Mouse (Mus musculus): ENCODE results near the gene Lmod3. TPM values are rescaled to one million over a fixed set of nuclear protein-coding genes. Genes with fewer than 3 reads are reported as not detected.

Gene Lmod3
- total RNA-seq, 2 experiments from 2014 or later: not detected

GRCm38 (mm10) chr6:97234911-97235668, 17.5 kb downstream of the Lmod3 start:
- ATAC-seq (ENCODE audit: poor library complexity, severe bottlenecking): peak; percentile 88

GRCm38 (mm10) chr6:97227067-97227847, 25.3 kb downstream of the Lmod3 start:
- ATAC-seq (ENCODE audit: poor library complexity, severe bottlenecking): no peak

GRCm38 (mm10) chr6:97226083-97226491, 26.5 kb downstream of the Lmod3 start:
- no peak for ATAC-seq (ENCODE audit: poor library complexity, severe bottlenecking)

GRCm38 (mm10) chr6:97224505-97224904, 28.1 kb downstream of the Lmod3 start:
- ATAC-seq (ENCODE audit: poor library complexity, severe bottlenecking): no peak

GRCm38 (mm10) chr6:97223566-97223965, 29.0 kb downstream of the Lmod3 start:
- ATAC-seq (ENCODE audit: poor library complexity, severe bottlenecking): no peak

- ATAC-seq (ENCODE audit: poor library complexity, severe bottlenecking): peak; percentile 58; the same call in 1 of the 2 replicates
Observed at GRCm38 (mm10) chr6:97222931-97223467, 29.6 kb downstream of the Lmod3 start.

- ATAC-seq (ENCODE audit: poor library complexity, severe bottlenecking): peak; percentile 14; the same call in 1 of the 2 replicates
Observed at GRCm38 (mm10) chr6:97222321-97222720, 30.2 kb downstream of the Lmod3 start.

GRCm38 (mm10) chr6:97221205-97222025, 31.1 kb downstream of the Lmod3 start:
- ATAC-seq (ENCODE audit: poor library complexity, severe bottlenecking): peak; percentile 48

GRCm38 (mm10) chr6:97220672-97221071, 31.9 kb downstream of the Lmod3 start:
- no peak for ATAC-seq (ENCODE audit: poor library complexity, severe bottlenecking)

GRCm38 (mm10) chr6:97216154-97216821, 36.3 kb downstream of the Lmod3 start:
- no peak for ATAC-seq (ENCODE audit: poor library complexity, severe bottlenecking)

- ATAC-seq (ENCODE audit: poor library complexity, severe bottlenecking): peak; percentile 63
Observed at GRCm38 (mm10) chr6:97211981-97212380, 40.6 kb downstream of the Lmod3 start.

- ATAC-seq (ENCODE audit: poor library complexity, severe bottlenecking): peak; percentile 43
Observed at GRCm38 (mm10) chr6:97210962-97211601, 41.5 kb downstream of the Lmod3 start.

- ATAC-seq (ENCODE audit: poor library complexity, severe bottlenecking): peak; percentile 73
Observed at GRCm38 (mm10) chr6:97210191-97210961, 42.2 kb downstream of the Lmod3 start, which contains the start of gene Arl6ip5. Gene Arl6ip5 (plus strand): TSS chr6:97210689.

- ATAC-seq (ENCODE audit: poor library complexity, severe bottlenecking): no peak
Observed at GRCm38 (mm10) chr6:97209751-97210150, 42.8 kb downstream of the Lmod3 start.

- ATAC-seq (ENCODE audit: poor library complexity, severe bottlenecking): no peak
Observed at GRCm38 (mm10) chr6:97209201-97209600, 43.4 kb downstream of the Lmod3 start.

- ATAC-seq (ENCODE audit: poor library complexity, severe bottlenecking): no peak
Observed at GRCm38 (mm10) chr6:97208406-97208805, 44.2 kb downstream of the Lmod3 start.

GRCm38 (mm10) chr6:97207085-97207484, 45.5 kb downstream of the Lmod3 start:
- no peak for ATAC-seq (ENCODE audit: poor library complexity, severe bottlenecking)

GRCm38 (mm10) chr6:97205439-97205885, 47.1 kb downstream of the Lmod3 start, which contains the start of gene Uba3:
Gene Uba3 (minus strand): TSS chr6:97205647.
- ATAC-seq (ENCODE audit: poor library complexity, severe bottlenecking): peak; percentile 97

- no peak for ATAC-seq (ENCODE audit: poor library complexity, severe bottlenecking)
Observed at GRCm38 (mm10) chr6:97204952-97205351, 47.6 kb downstream of the Lmod3 start.

Data from megakaryocyte, adult 5-6 weeks (primary cell).